ENCODE assay signal across 9 mouse cellular contexts in the genomic region with DNA sequence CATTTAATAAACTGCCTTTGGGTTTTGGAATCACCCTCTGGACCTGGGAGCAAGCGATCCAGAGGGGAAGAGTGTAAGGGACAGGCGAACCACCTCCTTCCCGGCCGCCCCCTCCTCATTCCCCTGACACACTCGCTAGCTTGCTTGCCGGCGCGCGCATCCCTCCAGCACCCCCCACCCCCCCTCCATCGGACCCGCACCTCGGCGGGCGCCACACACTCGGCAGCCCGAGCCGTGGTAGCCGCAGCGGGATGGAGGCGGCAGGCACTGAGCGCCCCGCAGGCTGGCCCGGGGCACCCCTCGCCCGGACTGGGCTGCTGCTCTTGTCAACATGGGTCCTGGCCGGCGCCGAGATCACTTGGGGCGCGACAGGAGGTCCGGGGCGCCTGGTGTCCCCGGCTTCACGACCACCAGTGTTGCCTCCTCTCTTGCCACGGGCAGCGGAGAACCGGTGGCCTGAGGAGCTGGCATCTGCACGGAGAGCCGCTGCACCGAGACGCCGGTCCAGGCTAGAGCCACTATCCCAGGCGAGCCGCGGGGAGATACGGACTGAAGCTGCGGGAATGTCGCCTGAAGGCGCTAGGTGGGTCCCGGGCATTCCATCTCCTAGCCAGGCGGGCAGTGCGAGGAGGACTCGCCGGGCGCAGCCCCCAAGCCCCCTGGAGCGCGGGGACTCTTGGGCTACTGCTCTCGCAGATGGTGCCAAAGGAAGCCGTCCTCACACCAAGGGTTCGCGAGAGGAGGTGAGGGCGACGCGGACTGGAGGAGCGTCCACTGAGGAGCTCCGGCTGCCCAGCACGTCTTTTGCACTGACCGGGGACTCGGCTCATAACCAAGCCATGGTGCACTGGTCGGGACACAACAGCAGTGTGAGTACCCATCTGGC. TPM values are rescaled to one million over a fixed set of nuclear protein-coding genes. Genes with fewer than 3 reads are reported as not detected.
DNase-seq lines count a peak whose midpoint lies in the region; ATAC-seq and TF ChIP-seq lines count a peak whose summit lies in the region.
"Had no signal": no experiment of that assay in that cellular context is flagged by ENCODE, and none has a peak within 500 bp of the region (broad histone marks: within the 10 kb centered on the region; RNA-seq: fewer than 3 reads in every experiment).

Sorcs3 (plus strand) TSS at position 97 of the 886 bp plus-strand sequence.

- no peak for TF ChIP-seq CTCF in left cerebral cortex, adult 2 months (IDR thresholded peaks at IDR 0.05)

- H3K9me3 ChIP-seq in midbrain, embryonic 15.5 days, result no peaks in the 10 kb centered on the region

- H3K4me1 ChIP-seq in midbrain, embryonic 15.5 days, result peaks cover 30% of the 10 kb centered on the region

- intact Hi-C loops in left cerebral cortex, adult 2 months (cut with DNase I), result loop anchor here (2.0 to 10.0 kb wide), 8 partner anchors 55 to 1529 kb away; no protein-coding TSS in a partner anchor

- peak within 1 kb of the TSS; percentile 86 for H3K4me2 ChIP-seq in midbrain, embryonic 15.5 days

- no peaks in the 10 kb centered on the region for H3K27me3 ChIP-seq in midbrain, embryonic 15.5 days (replicated peaks)

- peak within 1 kb of the TSS; percentile 75 for H3K9ac ChIP-seq in midbrain, embryonic 15.5 days

- H3K4me3 ChIP-seq in left cerebral cortex, adult 2 months, result peak within 1 kb of the TSS; percentile 65
- peak within 1 kb of the TSS; percentile 63 for H3K4me3 ChIP-seq in midbrain, embryonic 15.5 days
- H3K4me3 ChIP-seq: erythroblast, embryonic 14.5 days had no signal

- peak within 1 kb of the TSS; percentile 88 for H3K27ac ChIP-seq in left cerebral cortex, adult 2 months
- H3K27ac ChIP-seq in midbrain, embryonic 15.5 days, result peak within 1 kb of the TSS; percentile 76

- under 1% methylated on average over 66 of the region's 70 CpGs for WGBS in midbrain, embryonic 15.5 days

- ATAC-seq in midbrain, embryonic 15.5 days (replicated peaks), result peak; percentile 64
- ATAC-seq in erythroid progenitor cell, adult 5-6 weeks (replicated peaks; ENCODE audit: low FRiP score, poor library complexity, severe bottlenecking), result no peak

- DNase-seq in cerebellum, postnatal 14 days, result peak; percentile 44 to 50
- DNase-seq in cerebellum, adult 9-11 months, result no peak
- peak; percentile 43 for DNase-seq in testis, postnatal 10 days (ENCODE audit: low spot score)
- DNase-seq in testis, postnatal 14 days (ENCODE audit: low spot score), result no peak
- DNase-seq in left cerebral cortex, adult 2 months (ENCODE audit: extremely low spot score in 1 of 2, low spot score in 2 of 2), result peak; percentile 39 to 47
- DNase-seq in B cell, adult 2 months, result no peak

- no peaks in the 10 kb centered on the region for H3K36me3 ChIP-seq in midbrain, embryonic 15.5 days (replicated peaks)

RNA-seq across cellular contexts. Expression of gene Sorcs3, which starts in this region (rescaled TPM):
- 10 to 100 TPM; 38.8 to 51.0 TPM for total RNA-seq in left cerebral cortex, adult 2 months (2021)
- 17.3 and 19.1 TPM in 2 replicates for polyA plus RNA-seq in midbrain, embryonic 15.5 days (2015; fragmentation: Nextera tagmentation; extraction: Ambion mirVana)
- total RNA-seq in erythroid progenitor cell, adult 5-6 weeks (2015; ENCODE audit: low replicate concordance), result not detected in 2 replicates
- 0.30 TPM in 1 of 2 replicates, not detected in the other for total RNA-seq in erythroid progenitor cell, adult 5-6 weeks (2017; ENCODE audit: low replicate concordance)
- polyA plus RNA-seq: erythroblast, embryonic 14.5 days had no signal

Comparison
In these comparisons a context has a peak if more than half of its experiments do, and no peak if none do; other contexts are left out.
1. RNA of gene Sorcs3 (total RNA-seq): 38.8 to 51.0 TPM in left cerebral cortex, adult 2 months; 0.30 TPM in erythroid progenitor cell, adult 5-6 weeks; every median in the first group is over 10 times any median in the second.
2. DNase-seq: peak in cerebellum, postnatal 14 days (2 of 2), testis, postnatal 10 days (single experiment) and left cerebral cortex, adult 2 months (2 of 2); none in cerebellum, adult 9-11 months (single experiment), testis, postnatal 14 days (single experiment) and B cell, adult 2 months (0 of 2).